Mouse (Mus musculus): ENCODE measurements around the gene Rccd1.

- TF ChIP-seq POLR2A (IDR thresholded peaks at IDR 0.05; ENCODE audit: borderline replicate concordance, insufficient read depth, low read length) (no peak), CTCF (IDR thresholded peaks at IDR 0.05; ENCODE audit: borderline replicate concordance, insufficient read depth, low read depth, low read length) (no peak)
These were observed 49.1 kb upstream of the Rccd1 start for GRCm38 (mm10) chr7:80373352-80373751.

Measured in cerebellum, adult 2 months (tissue).